Mouse (Mus musculus) Patski (cell line): Measurements from ENCODE around the gene Galns. TPM values are rescaled to one million over a fixed set of nuclear protein-coding genes. Genes with fewer than 3 reads are reported as not detected.

Experiments
- ATAC-seq: fragments of 100-300 bp; one replicate; pipeline ENCODE4 v1.8.0; 2021
- CTCF ChIA-PET: fragments of 350-600 bp; sonication (Branson Sonifier 250); formaldehyde crosslinking; loops from one replicate; lab custom pipeline; 2022; ENCODE audit warnings: inconsistent platforms; lab: Charles Lee
- POLR2A ChIA-PET: fragments of 350-600 bp; sonication (Branson Sonifier 250); formaldehyde crosslinking; loops from one replicate; lab custom pipeline; 2022; ENCODE audit warnings: antibody characterized with exemption, inconsistent platforms; lab: Charles Lee
- DNase-seq: peaks from one replicate; pipeline ENCODE4 v3.0.0-alpha.2; 2011; ENCODE audit warnings: low read depth, low spot score
- H3K27me3 ChIP-seq: fragments of 371-371 bp; one replicate; pipeline ENCODE4 v1.5.1; 2021
- CTCF ChIP-seq: fragments of 100-300 bp; IDR thresholded peaks from one replicate; pipeline ENCODE4 v1.5.1; 2021
- in situ Hi-C: fragments of 300-500 bp; cut with MboI; formaldehyde crosslinking; loops from 3 replicates; pipeline ENCODE4 v1.11.1; 2018; ENCODE audit warnings: low pct_unique_long_range_greater_than_20kb, mixed read lengths
- polyA plus RNA-seq: library from polyadenylated mRNA; unstranded; gene quantifications from one replicate; pipeline ENCODE4 v1.2.3, GENCODE M21; 2021

Galns gene
- polyA plus RNA-seq, 1 experiment from 2014 or later: 60.3 TPM

GRCm38 (mm10) chr8:122557248-122558038 is 53.8 kb downstream of the Galns start:
- ChIA-PET POLR2A (interaction anchor here (0.7 to 1.0 kb wide), 2 partner anchors 8 to 10 kb away, joined by 3 read pairs; no protein-coding TSS in a partner anchor), CTCF (no interaction called here)
- DNase-seq (no peak), ATAC-seq (no peak)
- in situ Hi-C loops: loop anchor here (10.0 kb wide), 1 partner anchor 53 kb away; no protein-coding TSS in a partner anchor
- TF ChIP-seq CTCF: no peak
- no peaks in the 10 kb centered on the region for H3K27me3 ChIP-seq

- POLR2A ChIA-PET: interaction anchor here (1.0 kb wide), 1 partner anchor 9 kb away, joined by 3 read pairs; no protein-coding TSS in a partner anchor
- no peaks in the 10 kb centered on the region for H3K27me3 ChIP-seq
- no peak for DNase-seq
- ATAC-seq: peak; percentile 83
- in situ Hi-C loops: loop anchor here (10.0 kb wide), 1 partner anchor 52 kb away; no protein-coding TSS in a partner anchor
- CTCF ChIA-PET: interaction anchor here (1.6 kb wide), 1 partner anchor 8 kb away, joined by 3 read pairs; no protein-coding TSS in a partner anchor
- TF ChIP-seq CTCF: no peak
Measured at GRCm38 (mm10) chr8:122556030-122557009, 54.9 kb downstream of the Galns start.

- in situ Hi-C loops: loop anchor here (10.0 kb wide), 1 partner anchor 50 kb away; no protein-coding TSS in a partner anchor
- H3K27me3 ChIP-seq: no peaks in the 10 kb centered on the region
- ATAC-seq (no peak), DNase-seq (no peak)
- no peak for TF ChIP-seq CTCF
- POLR2A ChIA-PET: interaction anchor here (0.6 kb wide), 1 partner anchor 67 kb away, joined by 4 read pairs; no protein-coding TSS in a partner anchor
- CTCF ChIA-PET: interaction anchor here (0.9 to 1.5 kb wide), 2 partner anchors 30 to 57 kb away, joined by 3 read pairs; no protein-coding TSS in a partner anchor
Measured at GRCm38 (mm10) chr8:122554786-122555185, 56.5 kb downstream of the Galns start.

- ATAC-seq: peak; percentile 65
- no peak for DNase-seq
- no peaks in the 10 kb centered on the region for H3K27me3 ChIP-seq
- in situ Hi-C loops: loop anchor here (10.0 kb wide), 1 partner anchor 47 kb away; no protein-coding TSS in a partner anchor
- TF ChIP-seq CTCF: no peak
- POLR2A ChIA-PET: interaction anchor here (0.9 to 6.6 kb wide), 6 partner anchors 27 to 63 kb away, joined by 3 to 55 read pairs (median 4); no protein-coding TSS in a partner anchor
- CTCF ChIA-PET: interaction anchor here (0.6 to 3.4 kb wide), 11 partner anchors 14 to 149 kb away, joined by 3 to 18 read pairs (median 3); no protein-coding TSS in a partner anchor
Measured at GRCm38 (mm10) chr8:122551265-122552051, 59.8 kb downstream of the Galns start, which contains the start of gene Piezo1. TSS of gene Piezo1 (minus strand) at chr8:122551329.

GRCm38 (mm10) chr8:122550995-122551264 is 60.3 kb downstream of the Galns start:
- in situ Hi-C loops: loop anchor here (10.0 kb wide), 1 partner anchor 46 kb away; no protein-coding TSS in a partner anchor
- ATAC-seq (no peak), DNase-seq (no peak)
- no peaks in the 10 kb centered on the region for H3K27me3 ChIP-seq
- no peak for TF ChIP-seq CTCF
- POLR2A ChIA-PET: interaction anchor here (0.9 to 6.6 kb wide), 5 partner anchors 27 to 62 kb away, joined by 3 to 55 read pairs (median 3); no protein-coding TSS in a partner anchor
- CTCF ChIA-PET: interaction anchor here (1.6 to 3.4 kb wide), 5 partner anchors 25 to 54 kb away, joined by 5 to 18 read pairs (median 7); no protein-coding TSS in a partner anchor

GRCm38 (mm10) chr8:122550234-122550994 is 60.8 kb downstream of the Galns start:
- no peak for DNase-seq
- ATAC-seq: peak; percentile 22
- no peak for TF ChIP-seq CTCF
- POLR2A ChIA-PET: interaction anchor here (0.8 to 6.6 kb wide), 11 partner anchors 10 to 106 kb away, joined by 3 to 55 read pairs (median 3); no protein-coding TSS in a partner anchor
- H3K27me3 ChIP-seq: no peaks in the 10 kb centered on the region
- CTCF ChIA-PET: interaction anchor here (0.7 to 3.4 kb wide), 9 partner anchors 14 to 54 kb away, joined by 3 to 18 read pairs (median 5); no protein-coding TSS in a partner anchor
- in situ Hi-C loops: loop anchor here (10.0 kb wide), 1 partner anchor 46 kb away; no protein-coding TSS in a partner anchor

- ChIA-PET POLR2A (interaction anchor here (0.6 to 6.6 kb wide), 7 partner anchors 17 to 105 kb away, joined by 3 to 55 read pairs (median 3); no protein-coding TSS in a partner anchor), CTCF (interaction anchor here (1.5 to 3.4 kb wide), 3 partner anchors 12 to 48 kb away, joined by 3 to 18 read pairs (median 4); no protein-coding TSS in a partner anchor)
- ATAC-seq: peak; percentile 41
- H3K27me3 ChIP-seq: no peaks in the 10 kb centered on the region
- in situ Hi-C loops: no loop called here
- TF ChIP-seq CTCF: no peak
- DNase-seq: peak; percentile 71
Measured at GRCm38 (mm10) chr8:122548891-122549439, 62.3 kb downstream of the Galns start.

GRCm38 (mm10) chr8:122548331-122548730 is 62.9 kb downstream of the Galns start:
- ATAC-seq (no peak), DNase-seq (no peak)
- ChIA-PET CTCF (interaction anchor here (1.3 to 1.8 kb wide), 2 partner anchors 23 to 25 kb away, joined by 3 to 7 read pairs; no protein-coding TSS in a partner anchor), POLR2A (interaction anchor here (6.6 kb wide), 1 partner anchor 24 kb away, joined by 55 read pairs; no protein-coding TSS in a partner anchor)
- H3K27me3 ChIP-seq: no peaks in the 10 kb centered on the region
- no peak for TF ChIP-seq CTCF
- in situ Hi-C loops: no loop called here
